Mouse (Mus musculus) inflammation-experienced regulatory T-cells (primary cell): ENCODE measurements around the gene Ncf2. TPM values are rescaled to one million over a fixed set of nuclear protein-coding genes. Genes with fewer than 3 reads are reported as not detected.

Experiments used
- polyA plus RNA-seq, 2 experiments: library from polyadenylated mRNA; unstranded; fragments of 100-300 nt; shearing (Covaris generic); gene quantifications; one replicate each; pipeline ENCODE4 v1.2.1; 2017

Gene Ncf2
- 1 to 10 TPM; 4.9 to 7.1 TPM for polyA plus RNA-seq

DNA sequence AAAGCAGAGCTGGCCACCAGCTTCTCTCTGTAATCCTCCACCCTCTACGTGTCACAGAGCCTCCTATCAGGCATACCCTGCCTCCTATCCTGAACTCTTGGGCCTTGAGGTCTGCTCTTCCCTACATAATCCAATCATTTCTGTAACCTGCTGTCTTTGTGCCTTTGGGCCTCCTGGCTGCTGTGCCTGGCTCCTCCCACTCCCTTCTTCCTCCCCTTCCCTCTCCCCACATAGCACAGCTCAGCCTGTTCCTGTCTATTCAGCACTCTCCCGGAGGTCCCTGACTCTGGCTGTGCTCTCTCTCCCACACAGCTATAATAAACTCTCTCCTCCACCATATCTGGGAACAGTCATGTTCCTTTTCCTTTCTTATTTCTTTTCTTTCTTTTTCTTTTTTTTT lies at the start of gene Ncf2:
TSS of gene Ncf2 (plus strand) at position 298 of the 400 bp plus-strand sequence.

DNA sequence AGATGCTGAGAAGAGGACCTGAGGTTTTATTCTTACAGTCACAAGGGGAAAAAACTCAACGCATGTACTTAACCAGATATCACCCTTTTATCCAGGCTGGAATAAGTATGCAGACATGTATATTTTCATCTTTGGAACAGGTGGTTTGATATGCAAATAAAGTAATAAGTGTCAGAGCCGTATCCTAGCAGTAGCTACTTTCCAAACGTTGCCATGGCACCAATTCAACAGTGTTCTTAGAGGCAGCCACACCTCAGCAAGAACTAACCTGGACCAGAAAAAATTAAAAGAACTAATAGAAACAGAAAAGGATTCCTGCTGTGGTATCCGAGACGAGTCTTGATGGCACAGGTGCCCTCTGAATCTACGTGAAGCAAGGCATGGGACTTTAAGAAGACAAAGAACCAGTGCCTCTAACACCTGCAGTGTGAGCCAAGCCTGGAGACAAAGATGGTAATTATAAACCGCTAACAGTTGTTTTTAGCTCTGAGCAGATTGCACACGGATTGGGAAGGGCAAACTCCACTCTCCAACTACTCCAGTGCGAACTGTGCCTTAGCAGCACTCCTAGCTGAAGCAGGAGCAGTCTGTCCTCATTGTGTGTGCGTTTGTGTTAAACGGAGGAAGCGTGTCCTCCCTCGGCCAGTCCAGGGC lies 49.6 kb upstream of the Ncf2 start, which contains the start of gene Apobec4:
TSS of gene Apobec4 (plus strand) at position 240 of the 654 bp plus-strand sequence.

DNA sequence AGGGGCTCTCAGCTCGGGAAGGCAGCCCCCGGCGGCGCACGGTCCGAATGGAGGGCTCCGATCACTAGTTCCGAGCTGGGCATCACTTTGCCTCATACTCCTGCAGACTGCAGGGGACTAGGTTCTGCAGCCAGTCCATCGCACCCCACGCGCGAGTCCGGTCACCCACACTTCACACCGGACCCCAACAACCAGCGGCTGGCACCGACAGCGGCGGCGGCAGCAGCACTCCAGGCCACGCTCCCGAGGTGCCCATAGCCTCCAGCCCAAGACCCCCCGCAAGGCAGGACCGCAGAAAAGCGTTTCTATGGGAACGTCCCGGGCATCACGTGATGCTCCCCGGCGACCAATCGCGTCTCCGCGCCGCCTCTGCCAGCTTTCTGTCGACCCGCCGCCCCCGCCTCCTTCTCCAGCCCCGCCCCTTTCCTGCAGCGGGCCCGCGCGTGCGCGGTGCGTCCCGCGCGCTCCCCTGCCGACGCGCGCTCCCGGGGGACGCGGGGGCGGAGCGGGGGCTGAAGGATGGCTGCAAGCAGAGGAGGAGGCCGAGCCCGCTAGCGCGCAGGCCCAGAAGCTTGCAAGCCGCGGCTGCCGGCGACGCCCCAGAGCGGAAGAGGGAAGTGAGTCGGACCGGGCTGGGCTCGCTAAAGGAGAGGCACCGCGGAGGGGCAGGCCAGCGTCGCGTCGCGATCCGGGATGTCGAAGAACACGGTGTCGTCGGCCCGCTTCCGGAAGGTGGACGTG lies 33.8 kb upstream of the Ncf2 start, which contains the start of the genes Rgl1 and Arpc5:
TSS of gene Rgl1 (minus strand) at position 320 of the 741 bp plus-strand sequence.
TSS of gene Arpc5 (plus strand) at position 511 of the 741 bp plus-strand sequence.

Other genes with a start within 250 kb of the Ncf2 start
- under 1 TPM; 0.17 to 0.18 TPM for gene Apobec4, start 49.6 kb upstream of the Ncf2 start, polyA plus RNA-seq
- 1 to 10 TPM; 1.1 to 2.2 TPM for gene Rgl1, start 33.8 kb upstream of the Ncf2 start, polyA plus RNA-seq
- 100 to 1,000 TPM; 613 to 724 TPM for gene Arpc5, start 33.7 kb upstream of the Ncf2 start, polyA plus RNA-seq
- gene Smg7, start 102.5 kb downstream of the Ncf2 start, polyA plus RNA-seq: 10 to 100 TPM; 39.0 to 39.9 TPM
- gene Nmnat2, start 154.8 kb downstream of the Ncf2 start, polyA plus RNA-seq: 1 to 10 TPM in 1 of 2 experiments, under 1 TPM in 1; 0.63 to 2.5 TPM